Mouse (Mus musculus) duodenum, adult 2 months (tissue): ENCODE results near the gene Cln5. TPM values are rescaled to one million over a fixed set of nuclear protein-coding genes. Genes with fewer than 3 reads are reported as not detected.

Experiments
- polyA plus RNA-seq: library from polyadenylated mRNA; depleted of rRNA; stranded (reverse); fragments of >200 nt; gene quantifications from 2 replicates; pipeline ENCODE4 v1.2.3, GENCODE M21; 2012; ENCODE audit warnings: low replicate concordance; rRNA removed

The Cln5 gene
- polyA plus RNA-seq: 9.0 and 14.7 TPM in 2 replicates

DNA sequence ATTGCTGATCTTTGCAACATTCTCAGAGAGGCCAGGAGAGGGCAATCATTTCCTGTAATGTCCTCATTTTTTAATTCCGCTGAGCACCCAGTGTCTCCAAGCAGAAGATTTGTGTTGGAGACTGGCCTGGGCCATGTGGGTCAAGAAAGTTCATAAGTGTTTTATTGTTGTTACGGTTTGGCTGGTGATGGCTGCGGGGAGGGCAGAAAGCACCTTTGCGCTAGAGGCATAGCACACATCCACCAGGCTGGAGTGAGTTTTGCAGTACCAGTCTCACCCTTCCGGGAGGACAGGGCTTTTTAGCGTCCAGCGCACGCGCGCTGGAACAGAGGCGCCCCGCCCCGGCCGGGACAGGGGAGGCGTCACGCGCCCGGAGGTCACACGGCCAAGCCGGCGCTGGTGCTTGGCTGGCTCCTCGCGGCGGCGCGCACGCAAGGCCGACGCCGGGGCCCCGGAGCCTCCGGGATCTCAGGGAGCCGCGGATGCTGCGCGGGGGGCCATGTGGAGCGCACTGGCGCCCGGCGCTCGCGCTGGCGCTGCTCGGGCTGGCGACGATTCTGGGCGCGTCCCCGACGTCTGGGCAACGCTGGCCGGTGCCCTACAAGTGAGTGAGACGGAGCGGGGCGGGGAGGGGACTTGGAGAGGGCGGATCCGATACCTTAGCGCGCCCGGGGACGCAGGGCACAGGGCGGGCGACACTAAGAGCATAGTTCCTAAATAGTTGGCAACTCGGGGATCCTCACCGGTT lies at the start of gene Cln5:
Gene Cln5, plus strand, starts transcription at position 353 of the 748 bp plus-strand sequence.

DNA sequence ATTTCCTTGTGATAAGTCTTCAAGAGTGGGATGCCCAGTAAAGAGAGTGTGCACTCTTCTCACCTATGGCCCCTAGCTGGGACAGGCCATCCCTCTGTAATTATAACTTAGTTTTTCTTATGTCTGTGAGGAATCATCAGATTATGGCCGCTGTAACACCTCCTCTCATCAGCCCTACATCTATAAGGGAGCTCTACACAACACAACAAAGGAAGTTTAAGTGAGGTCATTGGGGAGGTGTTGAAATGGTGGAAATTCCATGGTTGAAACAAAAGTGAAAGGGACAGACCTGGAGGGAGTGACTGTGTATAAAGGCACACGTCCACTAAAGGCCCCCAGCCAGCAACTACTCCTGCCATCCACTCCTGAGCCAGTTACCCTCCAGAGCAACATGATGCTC lies 23.3 kb upstream of the Cln5 start, which contains the start of gene Acod1:
Gene Acod1, plus strand, starts transcription at position 301 of the 400 bp plus-strand sequence.

DNA sequence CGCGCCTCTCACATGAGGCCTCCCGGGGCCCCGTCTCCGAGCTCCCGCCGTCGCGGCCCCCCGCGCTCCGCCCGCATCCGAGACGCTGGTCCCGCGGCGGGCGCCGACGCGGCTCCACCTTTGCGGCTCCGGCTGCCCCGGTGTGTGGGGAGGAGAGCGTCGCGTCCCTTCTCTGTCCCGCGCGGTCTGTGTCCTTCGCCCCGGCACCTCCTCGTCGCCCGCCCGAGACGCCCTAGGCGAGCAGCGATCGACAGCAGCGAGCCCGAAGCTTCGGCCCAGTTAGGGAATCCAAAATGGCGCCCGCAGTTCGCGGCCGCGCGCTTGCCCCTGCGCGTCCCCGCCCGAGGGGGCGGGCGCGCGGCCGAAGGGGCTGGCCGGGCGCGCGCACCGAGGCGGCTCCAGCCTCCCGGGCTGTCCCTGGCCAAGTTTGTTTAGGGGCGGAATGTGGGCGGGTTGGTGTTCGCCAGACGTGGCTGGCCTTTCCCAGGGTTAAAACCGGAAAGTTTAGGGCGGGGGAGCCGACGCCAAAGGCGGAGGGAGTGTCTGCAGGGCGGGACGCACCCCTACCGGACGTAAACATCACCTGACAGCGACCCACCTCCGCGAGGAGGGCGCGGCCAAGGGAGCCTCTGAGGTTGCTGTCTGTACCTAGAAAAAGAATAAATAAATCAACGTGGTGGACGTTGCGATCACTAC lies 29.4 kb downstream of the Cln5 start, which contains the start of gene Fbxl3:
Gene Fbxl3, minus strand, starts transcription at position 329 of the 696 bp plus-strand sequence.

Other genes with a start within 250 kb of the Cln5 start
- 13.8 and 14.2 TPM in 2 replicates for gene Kctd12, start 87.6 kb upstream of the Cln5 start, polyA plus RNA-seq
- 0.09 TPM in 1 of 2 replicates, not detected in the other for gene Acod1, start 23.2 kb upstream of the Cln5 start, polyA plus RNA-seq
- gene Fbxl3, start 29.4 kb downstream of the Cln5 start, polyA plus RNA-seq: 21.4 and 36.4 TPM in 2 replicates